In the genomic region with DNA sequence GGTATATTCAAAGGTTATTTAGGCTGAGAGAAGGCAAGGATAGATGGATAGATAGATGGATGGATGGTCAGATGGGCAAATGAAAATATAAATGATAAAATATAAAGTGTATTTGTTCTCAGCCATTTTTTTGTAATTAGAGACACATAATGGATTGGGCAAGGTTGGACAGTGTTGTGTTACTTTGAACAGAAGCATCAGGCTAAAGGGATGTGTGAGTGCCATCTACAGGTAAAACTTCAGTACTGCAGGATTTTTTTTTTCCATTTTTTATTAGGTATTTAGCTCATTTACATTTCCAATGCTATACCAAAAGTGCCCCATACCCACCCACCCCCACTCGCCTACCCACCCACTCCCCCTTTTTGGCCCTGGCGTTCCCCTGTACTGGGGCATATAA, we compare ENCODE assay signal across 8 mouse cellular contexts.
DNase-seq lines count a peak whose midpoint lies in the region; ATAC-seq and TF ChIP-seq lines count a peak whose summit lies in the region.
"Not testable (repeated sequence)": the region's sequence is repeated elsewhere in the genome, so short reads cannot be mapped to it uniquely, and the experiment has no call there.

No protein-coding gene starts in this region.

- H3K4me2 ChIP-seq in intestine, postnatal 0 days (replicated peaks; ENCODE audit: low read depth); kidney, postnatal 0 days (ENCODE audit: low read length); liver, embryonic 14.5 days (ENCODE audit: low read depth): not testable (repeated sequence)

- not testable (repeated sequence) for H3K9ac ChIP-seq in intestine, postnatal 0 days (ENCODE audit: low read depth, low read length); kidney, postnatal 0 days (ENCODE audit: low read depth, low read length); liver, embryonic 14.5 days (replicated peaks)

- H3K27ac ChIP-seq in intestine, postnatal 0 days (ENCODE audit: low read depth, low read length); kidney, postnatal 0 days; liver, embryonic 14.5 days: not testable (repeated sequence)

- H3K4me1 ChIP-seq in intestine, postnatal 0 days (replicated peaks; ENCODE audit: control insufficient read depth, insufficient read depth, low read length); kidney, postnatal 0 days (replicated peaks; ENCODE audit: insufficient read depth, low read length); liver, embryonic 14.5 days (replicated peaks; ENCODE audit: control insufficient read depth in 2 of 2, insufficient read depth in 2 of 2, low read length in 1 of 2): not testable (repeated sequence)

- not testable (repeated sequence) for ATAC-seq in intestine, postnatal 0 days; kidney, postnatal 0 days (replicated peaks; ENCODE audit: low FRiP score, low read depth); liver, embryonic 14.5 days (ENCODE audit: insufficient read depth)

- not testable (repeated sequence) for H3K27me3 ChIP-seq in intestine, postnatal 0 days (replicated peaks; ENCODE audit: control insufficient read depth, insufficient read depth, low read length); kidney, postnatal 0 days (ENCODE audit: insufficient read depth, low read length); liver, embryonic 14.5 days (ENCODE audit: control insufficient read depth, insufficient read depth, low read length)

- TF ChIP-seq CTCF in intestine, postnatal 0 days (IDR thresholded peaks at IDR 0.05; ENCODE audit: low read depth) = peak; percentile 63
- TF ChIP-seq CTCF in kidney, postnatal 0 days (IDR thresholded peaks at IDR 0.05; ENCODE audit: low read depth) = 0 out of 2 replicates have a peak, but pooled peaks have one; percentile 13
- peak; percentile 15; the same call in 1 of the 2 replicates for TF ChIP-seq CTCF in liver, embryonic 14.5 days (IDR thresholded peaks at IDR 0.05; ENCODE audit: low read depth)

- not testable (repeated sequence) for H3K36me3 ChIP-seq in intestine, postnatal 0 days (ENCODE audit: control insufficient read depth, insufficient read depth); kidney, postnatal 0 days (ENCODE audit: insufficient read depth, low read length); liver, embryonic 14.5 days (replicated peaks; ENCODE audit: control insufficient read depth, insufficient read depth, low read depth)

- not testable (repeated sequence) for TF ChIP-seq EP300 in liver, embryonic 14.5 days (IDR thresholded peaks at IDR 0.05; ENCODE audit: low read depth)

- not testable (repeated sequence) for H3K9me3 ChIP-seq in intestine, postnatal 0 days (ENCODE audit: control insufficient read depth); kidney, postnatal 0 days (replicated peaks; ENCODE audit: low read length); liver, embryonic 14.5 days (ENCODE audit: control insufficient read depth, low read length)

- H3K4me3 ChIP-seq in intestine, postnatal 0 days (ENCODE audit: low read depth, low read length); kidney, postnatal 0 days (replicated peaks; ENCODE audit: low read depth, low read length); liver, embryonic 14.5 days (ENCODE audit: insufficient read depth in 1 of 2, low read depth in 2 of 2, low read length in 2 of 2): not testable (repeated sequence)

- 61% methylated on average over 2 of the region's 2 CpGs for WGBS in intestine, postnatal 0 days
- WGBS in kidney, postnatal 0 days = 81% methylated on average over 2 of the region's 2 CpGs
- WGBS in liver, embryonic 14.5 days (ENCODE audit: insufficient replicate concordance) = 46% methylated on average over 2 of the region's 2 CpGs

- DNase-seq in 416B (ENCODE audit: low read depth) (peak; percentile 42), NIH3T3 (ENCODE audit: low read depth) (peak; percentile 72), adipocyte (ENCODE audit: low spot score) (peak; percentile 10)
- DNase-seq in forelimb bud, embryonic 11.5 days (ENCODE audit: low read depth, low spot score) = peak; percentile 6
- not testable (repeated sequence) for DNase-seq in kidney, postnatal 0 days (ENCODE audit: low spot score); liver, embryonic 14.5 days (ENCODE audit: low read depth in 3 of 3, low spot score in 3 of 3)
- DNase-seq in retina, embryonic 14.5 days (ENCODE audit: low spot score) = peak; percentile 58

Comparison
In these comparisons a context has a peak if more than half of its experiments do, and no peak if none do; other contexts are left out.
1. CTCF ChIP-seq: peak in every context shown above with its lines; median percentile 63 in intestine, postnatal 0 days; 15 in liver, embryonic 14.5 days; 13 in kidney, postnatal 0 days.